Comparison of ENCODE assay signal across 9 mouse cellular contexts in the genomic region with DNA sequence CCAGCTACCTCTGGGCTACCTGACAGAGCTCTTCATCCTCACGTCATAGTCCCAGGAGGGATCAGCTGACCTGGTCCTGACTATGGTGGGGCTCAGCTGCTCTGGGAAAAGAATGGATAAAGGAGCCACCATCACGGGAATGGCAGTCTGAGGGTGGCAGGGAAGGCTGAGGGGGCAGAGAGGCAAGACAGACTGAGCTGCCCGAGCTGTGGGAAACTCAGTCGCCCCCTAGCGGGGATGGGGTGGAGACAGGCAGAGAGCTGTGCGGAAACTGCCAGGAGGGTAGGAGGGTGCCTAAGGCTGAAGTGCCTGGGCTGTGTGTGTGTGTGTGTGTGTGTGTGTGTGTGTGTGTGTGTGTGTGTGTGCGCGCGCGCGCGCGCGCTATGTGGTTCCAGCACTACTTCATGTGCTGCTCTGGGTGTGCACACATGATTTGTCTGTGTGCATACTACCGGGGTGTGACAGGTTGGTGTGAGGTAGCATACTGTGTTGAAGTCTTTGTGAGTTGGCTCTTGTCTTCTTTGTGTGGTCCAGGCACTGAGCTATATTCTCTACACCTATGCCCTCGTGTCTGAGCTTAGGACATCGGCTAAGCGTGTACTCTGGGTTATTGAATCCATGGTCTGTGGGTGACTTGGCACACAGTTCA. TPM values are rescaled to one million over a fixed set of nuclear protein-coding genes. Genes with fewer than 3 reads are reported as not detected.
DNase-seq lines count a peak whose midpoint lies in the region; ATAC-seq lines count a peak whose summit lies in the region.
"Had no signal": no experiment of that assay in that cellular context is flagged by ENCODE, and none has a peak within 500 bp of the region (broad histone marks: within the 10 kb centered on the region; RNA-seq: fewer than 3 reads in every experiment).

No protein-coding gene starts in this region.

- H3K36me3 ChIP-seq in heart, embryonic 12.5 days = no peaks in the 10 kb centered on the region
- no peaks in the 10 kb centered on the region for H3K36me3 ChIP-seq in embryonic facial prominence, embryonic 10.5 days (replicated peaks)
- peaks cover 7% of the 10 kb centered on the region for H3K36me3 ChIP-seq in hindbrain, embryonic 13.5 days
- no peaks in the 10 kb centered on the region for H3K36me3 ChIP-seq in midbrain, embryonic 15.5 days (replicated peaks)
- H3K36me3 ChIP-seq: limb, embryonic 13.5 days had no signal

- no peaks in the 10 kb centered on the region for H3K9me3 ChIP-seq in heart, embryonic 12.5 days (replicated peaks)
- H3K9me3 ChIP-seq in embryonic facial prominence, embryonic 10.5 days = no peaks in the 10 kb centered on the region
- no peaks in the 10 kb centered on the region for H3K9me3 ChIP-seq in hindbrain, embryonic 13.5 days
- no peaks in the 10 kb centered on the region for H3K9me3 ChIP-seq in midbrain, embryonic 15.5 days
- H3K9me3 ChIP-seq: limb, embryonic 13.5 days had no signal

- no peak overlapping the region for H3K9ac ChIP-seq in heart, embryonic 12.5 days
- H3K9ac ChIP-seq in hindbrain, embryonic 13.5 days = no peak overlapping the region
- H3K9ac ChIP-seq in midbrain, embryonic 15.5 days = no peak overlapping the region
- H3K9ac ChIP-seq: limb, embryonic 13.5 days had no signal

- H3K4me2 ChIP-seq in heart, embryonic 12.5 days = no peak overlapping the region
- H3K4me2 ChIP-seq in hindbrain, embryonic 13.5 days = peak overlapping the region; percentile 39
- peak overlapping the region; percentile 39 for H3K4me2 ChIP-seq in midbrain, embryonic 15.5 days
- H3K4me2 ChIP-seq: limb, embryonic 13.5 days had no signal

- no peak overlapping the region for H3K27ac ChIP-seq in heart, embryonic 12.5 days (ENCODE audit: poor library complexity, severe bottlenecking)
- H3K27ac ChIP-seq in embryonic facial prominence, embryonic 10.5 days (replicated peaks) = no peak overlapping the region
- peak overlapping the region; percentile 82 for H3K27ac ChIP-seq in hindbrain, embryonic 13.5 days
- H3K27ac ChIP-seq in midbrain, embryonic 15.5 days = peak overlapping the region; percentile 83
- H3K27ac ChIP-seq: limb, embryonic 13.5 days had no signal

- no peak for ATAC-seq in heart, embryonic 12.5 days (ENCODE audit: insufficient number of reproducible peaks, low FRiP score)
- peak; percentile 52; the same call in 1 of the 2 replicates for ATAC-seq in hindbrain, embryonic 13.5 days (ENCODE audit: low FRiP score)
- peak; percentile 69 for ATAC-seq in midbrain, embryonic 15.5 days (replicated peaks)

- intact Hi-C loops in heart, postnatal 14 days (cut with DNase I) = no loop called here
- intact Hi-C loops in left cerebral cortex, postnatal 14 days (cut with DNase I) = no loop called here

- H3K4me3 ChIP-seq in heart, embryonic 12.5 days = no peak overlapping the region
- no peak overlapping the region for H3K4me3 ChIP-seq in embryonic facial prominence, embryonic 10.5 days
- no peak overlapping the region for H3K4me3 ChIP-seq in hindbrain, embryonic 13.5 days
- H3K4me3 ChIP-seq in midbrain, embryonic 15.5 days = no peak overlapping the region
- H3K4me3 ChIP-seq: limb, embryonic 13.5 days had no signal

- peaks cover 29% of the 10 kb centered on the region for H3K27me3 ChIP-seq in heart, embryonic 12.5 days (replicated peaks)
- H3K27me3 ChIP-seq in embryonic facial prominence, embryonic 10.5 days (replicated peaks; ENCODE audit: low read depth, poor library complexity, severe bottlenecking) = no peaks in the 10 kb centered on the region
- no peaks in the 10 kb centered on the region for H3K27me3 ChIP-seq in hindbrain, embryonic 13.5 days
- no peaks in the 10 kb centered on the region for H3K27me3 ChIP-seq in midbrain, embryonic 15.5 days (replicated peaks)
- H3K27me3 ChIP-seq: limb, embryonic 13.5 days had no signal

- H3K4me1 ChIP-seq in heart, embryonic 12.5 days (replicated peaks) = no peaks in the 10 kb centered on the region
- H3K4me1 ChIP-seq in embryonic facial prominence, embryonic 10.5 days = peaks cover 17% of the 10 kb centered on the region
- peaks cover 65% of the 10 kb centered on the region for H3K4me1 ChIP-seq in hindbrain, embryonic 13.5 days (replicated peaks)
- peaks cover 43% of the 10 kb centered on the region for H3K4me1 ChIP-seq in midbrain, embryonic 15.5 days
- H3K4me1 ChIP-seq: limb, embryonic 13.5 days had no signal

- DNase-seq in heart, postnatal 14 days = peak; percentile 37 to 49
- peak; percentile 66 for DNase-seq in adrenal gland, postnatal 25 days
- DNase-seq in embryonic facial prominence, embryonic 10.5 days (ENCODE audit: low spot score) = peak; percentile 75
- peak; percentile 79 to 82 for DNase-seq in left cerebral cortex, postnatal 14 days (ENCODE audit: low spot score in 2 of 2)
- peak; percentile 60 to 63 for DNase-seq in spleen, postnatal 36 days (ENCODE audit: low spot score in 2 of 2)

- WGBS in heart, embryonic 12.5 days = 53% methylated on average over 18 of the region's 18 CpGs
- WGBS in embryonic facial prominence, embryonic 10.5 days = 53% methylated on average over 18 of the region's 18 CpGs
- 45% methylated on average over 18 of the region's 18 CpGs for WGBS in hindbrain, embryonic 13.5 days
- WGBS in midbrain, embryonic 15.5 days = 48% methylated on average over 17 of the region's 18 CpGs

RNA-seq across cellular contexts. Expression of a gene that starts 26.6 kb away (rescaled TPM):
- under 1 TPM; 0.05 TPM for total RNA-seq in heart, postnatal 14 days (2021)
- polyA plus RNA-seq in heart, embryonic 12.5 days (2016; fragmentation: Nextera tagmentation; extraction: Ambion mirVana) = 0.23 TPM in 1 of 2 replicates, not detected in the other
- 0.33 TPM in 2 replicates for total RNA-seq in adrenal gland, postnatal 25 days (2021)
- 0.58 and 0.69 TPM in 2 replicates for polyA plus RNA-seq in embryonic facial prominence, embryonic 10.5 days (2016; fragmentation: Nextera tagmentation; extraction: Ambion mirVana)
- 9.6 and 9.7 TPM in 2 replicates for polyA plus RNA-seq in hindbrain, embryonic 13.5 days (2015; fragmentation: Nextera tagmentation; extraction: Ambion mirVana)
- 10 to 100 TPM; 85.9 to 88.0 TPM for total RNA-seq in left cerebral cortex, postnatal 14 days (2021)
- 15.2 and 17.0 TPM in 2 replicates for polyA plus RNA-seq in midbrain, embryonic 15.5 days (2015; fragmentation: Nextera tagmentation; extraction: Ambion mirVana)

RNA-seq across cellular contexts. Expression of a gene that starts 46.6 kb away (rescaled TPM):
- total RNA-seq in heart, postnatal 14 days (2021) = not detected
- polyA plus RNA-seq in heart, embryonic 12.5 days (2016; fragmentation: Nextera tagmentation; extraction: Ambion mirVana) = 0.30 and 0.50 TPM in 2 replicates
- total RNA-seq in adrenal gland, postnatal 25 days (2021) = not detected in 2 replicates
- 0.62 and 2.0 TPM in 2 replicates for polyA plus RNA-seq in embryonic facial prominence, embryonic 10.5 days (2016; fragmentation: Nextera tagmentation; extraction: Ambion mirVana)
- 0.94 and 1.4 TPM in 2 replicates for polyA plus RNA-seq in hindbrain, embryonic 13.5 days (2015; fragmentation: Nextera tagmentation; extraction: Ambion mirVana)
- total RNA-seq in left cerebral cortex, postnatal 14 days (2021) = not detected
- polyA plus RNA-seq in midbrain, embryonic 15.5 days (2015; fragmentation: Nextera tagmentation; extraction: Ambion mirVana) = 0.09 and 0.14 TPM in 2 replicates

Comparison
In these comparisons a context has a peak if more than half of its experiments do, and no peak if none do; other contexts are left out.
1. H3K27ac ChIP-seq: peak in hindbrain, embryonic 13.5 days (single experiment) and midbrain, embryonic 15.5 days (single experiment); none in heart, embryonic 12.5 days (single experiment) and embryonic facial prominence, embryonic 10.5 days (single experiment).
2. Peak in every context shown above with its lines, with median percentiles within 50 percentile points of each other: DNase-seq.